Mouse (Mus musculus): ENCODE results near the gene Anks1b.

DNA sequence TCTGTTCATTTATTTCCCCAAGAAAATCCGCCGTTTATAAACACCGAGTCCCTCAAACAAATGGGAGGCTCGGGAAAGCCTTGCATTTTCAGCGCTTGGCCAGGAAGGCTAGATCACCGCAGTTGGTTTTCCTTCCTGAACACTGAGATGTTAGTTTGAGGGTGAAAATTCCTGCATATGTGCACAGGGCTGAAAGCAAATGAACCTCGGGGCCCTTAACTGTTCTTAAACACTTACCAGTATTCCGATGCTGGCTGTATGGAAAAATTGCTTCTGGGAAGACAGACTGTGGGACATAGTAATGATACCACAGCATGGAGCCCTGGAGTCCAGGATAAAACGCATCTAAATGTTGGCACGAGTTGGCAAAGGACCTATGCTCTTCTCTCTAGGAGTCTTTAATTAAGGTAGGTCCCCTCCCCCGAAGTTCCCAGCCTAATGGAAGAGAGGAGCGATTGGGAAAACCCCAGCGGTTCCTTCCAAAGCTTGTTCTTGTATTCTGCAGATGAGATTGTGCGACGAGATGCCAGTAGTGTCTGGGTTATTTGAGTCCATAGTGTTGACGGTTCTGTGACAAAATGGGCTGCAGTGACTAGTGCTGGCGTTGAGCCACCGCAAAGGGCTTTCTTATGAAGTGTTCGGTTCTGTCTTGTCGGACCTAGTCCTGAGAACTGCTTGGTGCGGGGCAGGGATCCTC lies 957.4 kb downstream of the Anks1b start:
- TF ChIP-seq POLR2A (IDR thresholded peaks at IDR 0.05; ENCODE audit: low read depth, low read length) (no peak), CTCF (IDR thresholded peaks at IDR 0.05; ENCODE audit: extremely low read depth, insufficient read length, insufficient replicate concordance, low read depth, low read length) (no peak)

Measured in small intestine, adult 2 months (tissue).